18 mouse cellular contexts compared by ENCODE assay signal in genomic region chr9:110264991-110265390, GRCm38 (mm10).
"Had no signal": no experiment of that assay in that cellular context is flagged by ENCODE, and none has a peak within 500 bp of the region (broad histone marks: within the 10 kb centered on the region; RNA-seq: fewer than 3 reads in every experiment).

No protein-coding gene starts in this region.

- H3K36me3 ChIP-seq: intestine, embryonic 15.5 days; stomach, embryonic 15.5 days had no signal

- H3K4me1 ChIP-seq: intestine, embryonic 15.5 days; neural tube, embryonic 13.5 days; stomach, embryonic 15.5 days had no signal

- DNase-seq: kidney, adult 11 months; kidney, adult 8-10 months; kidney, postnatal 25 days; layer of hippocampus, adult 9-11 months; liver, postnatal 0 days; lung, embryonic 14.5 days; right cerebral cortex, postnatal 25 days; spleen, adult 18-20 months; thymus, postnatal 25 days had no signal

- H3K27ac ChIP-seq: intestine, embryonic 15.5 days; kidney, postnatal 0 days; layer of hippocampus, adult 2 months; liver, embryonic 14.5 days; macrophage; neural tube, embryonic 13.5 days; stomach, embryonic 15.5 days had no signal

- H3K4me2 ChIP-seq: intestine, embryonic 15.5 days; liver, embryonic 11.5 days; lung, embryonic 14.5 days; neural tube, embryonic 13.5 days; stomach, embryonic 15.5 days had no signal

- H3K4me3 ChIP-seq: intestine, embryonic 15.5 days; layer of hippocampus, adult 2 months; neural tube, embryonic 13.5 days; stomach, embryonic 15.5 days had no signal

- H3K9ac ChIP-seq: intestine, embryonic 15.5 days; liver, embryonic 14.5 days; liver, postnatal 0 days; lung, embryonic 14.5 days; neural tube, embryonic 13.5 days; stomach, embryonic 15.5 days had no signal

- H3K27me3 ChIP-seq: intestine, embryonic 15.5 days; neural tube, embryonic 13.5 days; stomach, embryonic 15.5 days had no signal

- ATAC-seq: intestine, embryonic 15.5 days; liver, postnatal 0 days; lung, postnatal 0 days had no signal

- H3K9me3 ChIP-seq: intestine, embryonic 15.5 days; neural tube, embryonic 13.5 days; stomach, embryonic 15.5 days had no signal
